Mouse (Mus musculus) cortical plate, adult 2 months (tissue): Measurements from ENCODE around the gene A4galt.

ENCODE experiments used
- CTCF ChIP-seq: fragments of 200-500 bp; IDR thresholded peaks from 2 replicates; pipeline ENCODE4 v1.5.1; 2011; ENCODE audit warnings: mild to moderate bottlenecking, control low read depth, low read length; ENCODE audit not compliant: insufficient read depth; ENCODE audit errors: extremely low read depth
- POLR2A ChIP-seq: fragments of 200-500 bp; IDR thresholded peaks from 2 replicates; pipeline ENCODE4 v1.6.1; 2011; ENCODE audit warnings: mild to moderate bottlenecking, low read length, control low read depth; ENCODE audit not compliant: insufficient read depth; ENCODE audit errors: extremely low read depth

DNA sequence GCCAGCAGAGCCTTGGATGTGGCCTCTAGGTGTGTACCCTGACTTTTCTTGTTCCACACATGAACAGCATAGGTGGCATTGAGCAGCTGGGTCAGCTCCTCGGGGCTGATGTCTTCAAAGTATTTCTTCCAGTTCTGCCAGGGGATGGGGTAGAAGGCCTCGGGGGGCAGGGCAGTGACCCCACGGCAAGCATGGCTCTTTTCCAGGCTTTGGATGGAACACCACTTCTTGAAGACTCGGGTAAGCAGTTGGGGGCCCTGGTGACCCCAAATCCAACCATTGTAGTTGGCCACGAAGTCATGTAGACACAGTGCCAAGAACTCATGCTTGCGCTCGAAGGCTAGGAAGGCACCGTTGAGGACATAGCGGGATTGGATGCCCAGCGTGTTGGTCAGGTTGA, 24.0 kb downstream of the A4galt start:
- TF ChIP-seq POLR2A, result no peak
- no peak for TF ChIP-seq CTCF
